Mouse (Mus musculus) hindbrain, embryonic 10.5 days (tissue): ENCODE results near the gene Sec24a. TPM values are rescaled to one million over a fixed set of nuclear protein-coding genes. Genes with fewer than 3 reads are reported as not detected.
A peak's percentile ranks its signal among the peaks of the same experiment; 100 is the strongest.

Experiments used
- DNase-seq: peaks from one replicate; pipeline ENCODE4 v3.0.0-alpha.2; 2017; ENCODE audit warnings: low spot score
- H3K27ac ChIP-seq: fragments of 300-500 bp; sonication (generic); 2 replicates; pipeline ENCODE4 v1.5.1; 2016; ENCODE audit warnings: mild to moderate bottlenecking, moderate library complexity
- H3K27me3 ChIP-seq: fragments of 300-500 bp; sonication (generic); 2 replicates; pipeline ENCODE4 v1.6.1; 2016; ENCODE audit warnings: mild to moderate bottlenecking; ENCODE audit not compliant: poor library complexity, insufficient read depth, severe bottlenecking
- H3K36me3 ChIP-seq: fragments of 300-500 bp; sonication (generic); 2 replicates; pipeline ENCODE4 v1.6.1; 2016; ENCODE audit warnings: mild to moderate bottlenecking, moderate library complexity
- H3K4me1 ChIP-seq: fragments of 300-500 bp; sonication (generic); replicated peaks from 2 replicates; pipeline ENCODE4 v1.6.1; 2016; ENCODE audit warnings: mild to moderate bottlenecking
- H3K4me3 ChIP-seq: fragments of 300-500 bp; sonication (generic); 2 replicates; pipeline ENCODE4 v1.5.1; 2016; ENCODE audit warnings: mild to moderate bottlenecking, moderate library complexity
- H3K9me3 ChIP-seq: fragments of 300-500 bp; sonication (generic); 2 replicates; pipeline ENCODE4 v1.6.1; 2016; ENCODE audit warnings: mild to moderate bottlenecking, moderate library complexity
- WGBS: fragments of 180-500 bp; shearing (Covaris S2); methylation state at CpG from one replicate; pipeline ENCODE4 v1.1.7; 2016; 5-methylcytosine and 5-hydroxymethylcytosine counted together
- polyA plus RNA-seq: library from polyadenylated mRNA; unstranded; fragments of >200 nt; fragmentation: Nextera tagmentation; extraction: Ambion mirVana; gene quantifications from 2 replicates; pipeline ENCODE4 v1.2.1, GENCODE M21; 2016

Sec24a gene
- polyA plus RNA-seq, 1 experiment from 2014 or later = 12.5 TPM

GRCm38 (mm10) chr11:51649111-51649888 is 114.1 kb downstream of the Sec24a start:
- peak overlapping the region; percentile 87 for H3K27ac ChIP-seq
- peaks cover 57% of the 10 kb centered on the region for H3K4me1 ChIP-seq
- no peak for DNase-seq
- H3K9me3 ChIP-seq = 0 out of 2 replicates have a peak, but pooled peaks cover 2% of the 10 kb centered on the region
- peaks cover 19% of the 10 kb centered on the region for H3K36me3 ChIP-seq
- 15% methylated on average over 11 of the region's 11 CpGs for WGBS
- peaks cover 33% of the 10 kb centered on the region for H3K27me3 ChIP-seq
- H3K4me3 ChIP-seq = peak overlapping the region; percentile 66

GRCm38 (mm10) chr11:51648566-51648965 is 114.9 kb downstream of the Sec24a start:
- peak overlapping the region; percentile 66 for H3K4me3 ChIP-seq
- peak; percentile 87 for DNase-seq

GRCm38 (mm10) chr11:51646751-51647667 is 116.4 kb downstream of the Sec24a start:
- H3K4me3 ChIP-seq = no peak overlapping the region
- WGBS = 77% methylated on average over 15 of the region's 15 CpGs
- H3K27ac ChIP-seq = peak overlapping the region; percentile 78
- peaks cover 70% of the 10 kb centered on the region for H3K4me1 ChIP-seq
- DNase-seq = no peak
- peaks cover 39% of the 10 kb centered on the region for H3K36me3 ChIP-seq
- 0 out of 2 replicates have a peak, but pooled peaks cover 2% of the 10 kb centered on the region for H3K9me3 ChIP-seq
- peaks cover 36% of the 10 kb centered on the region for H3K27me3 ChIP-seq

More at GRCm38 (mm10) chr11:51648566-51648965, 114.9 kb downstream of the Sec24a start:
- Histone ChIP-seq H3K36me3 (peaks cover 26% of the 10 kb centered on the region), H3K27me3 (peaks cover 39% of the 10 kb centered on the region), H3K9me3 (0 out of 2 replicates have a peak, but pooled peaks cover 2% of the 10 kb centered on the region), H3K4me1 (peaks cover 65% of the 10 kb centered on the region), H3K27ac (peak overlapping the region; percentile 87)
- WGBS = 11% methylated on average over 3 of the region's 3 CpGs

GRCm38 (mm10) chr11:51646245-51646644 is 117.2 kb downstream of the Sec24a start:
- no peak for DNase-seq
- Histone ChIP-seq H3K4me3 (no peak overlapping the region), H3K9me3 (no peaks in the 10 kb centered on the region), H3K4me1 (peaks cover 69% of the 10 kb centered on the region), H3K27me3 (peaks cover 29% of the 10 kb centered on the region), H3K36me3 (peaks cover 39% of the 10 kb centered on the region), H3K27ac (peak overlapping the region; percentile 78)
- 87% methylated on average over 7 of the region's 7 CpGs for WGBS

- Histone ChIP-seq H3K27me3 (peaks cover 19% of the 10 kb centered on the region), H3K9me3 (no peaks in the 10 kb centered on the region), H3K36me3 (peaks cover 39% of the 10 kb centered on the region), H3K4me3 (no peak overlapping the region), H3K27ac (0 out of 2 replicates have a peak overlapping the region, but pooled peaks have one; percentile 31), H3K4me1 (peaks cover 59% of the 10 kb centered on the region)
- DNase-seq = no peak
- WGBS = 89% methylated on average over 13 of the region's 13 CpGs
Measured at GRCm38 (mm10) chr11:51645293-51645692, 118.1 kb downstream of the Sec24a start.

GRCm38 (mm10) chr11:51644217-51644616 is 119.2 kb downstream of the Sec24a start:
- Histone ChIP-seq H3K9me3 (no peaks in the 10 kb centered on the region), H3K4me3 (no peak overlapping the region), H3K36me3 (peaks cover 39% of the 10 kb centered on the region), H3K27me3 (peaks cover 10% of the 10 kb centered on the region), H3K27ac (no peak overlapping the region), H3K4me1 (peaks cover 49% of the 10 kb centered on the region)
- no peak for DNase-seq
- 65% methylated on average over 16 of the region's 16 CpGs for WGBS

GRCm38 (mm10) chr11:51643761-51644160 is 119.7 kb downstream of the Sec24a start:
- peaks cover 10% of the 10 kb centered on the region for H3K27me3 ChIP-seq
- H3K4me3 ChIP-seq = no peak overlapping the region
- no peak for DNase-seq
- H3K9me3 ChIP-seq = no peaks in the 10 kb centered on the region
- H3K4me1 ChIP-seq = peaks cover 44% of the 10 kb centered on the region
- peaks cover 39% of the 10 kb centered on the region for H3K36me3 ChIP-seq
- H3K27ac ChIP-seq = no peak overlapping the region
- 44% methylated on average over 15 of the region's 15 CpGs for WGBS

GRCm38 (mm10) chr11:51643202-51643601 is 120.2 kb downstream of the Sec24a start:
- no peak overlapping the region for H3K27ac ChIP-seq
- H3K27me3 ChIP-seq = peaks cover 10% of the 10 kb centered on the region
- no peak overlapping the region for H3K4me3 ChIP-seq
- H3K9me3 ChIP-seq = no peaks in the 10 kb centered on the region
- H3K36me3 ChIP-seq = peaks cover 39% of the 10 kb centered on the region
- H3K4me1 ChIP-seq = peaks cover 40% of the 10 kb centered on the region
- no peak for DNase-seq
- 76% methylated on average over 9 of the region's 9 CpGs for WGBS

Other genes starting within 250 kb of the Sec24a start
- gene Phykpl, start 178.9 kb downstream of the Sec24a start, polyA plus RNA-seq = 13.5 and 14.6 TPM in 2 replicates
- gene Hnrnpab, start 156.8 kb downstream of the Sec24a start, polyA plus RNA-seq = 607 and 630 TPM in 2 replicates
- 209 and 250 TPM in 2 replicates for gene Nhp2, start 143.9 kb downstream of the Sec24a start, polyA plus RNA-seq
- gene Rmnd5b, start 127.7 kb downstream of the Sec24a start, polyA plus RNA-seq = 38.9 and 45.6 TPM in 2 replicates
- gene N4bp3, start 112.8 kb downstream of the Sec24a start, polyA plus RNA-seq = 18.3 and 19.5 TPM in 2 replicates
- 0.82 and 1.3 TPM in 2 replicates for gene D930048N14Rik, start 112.7 kb downstream of the Sec24a start, polyA plus RNA-seq
- gene 0610009B22Rik, start 74.8 kb downstream of the Sec24a start, polyA plus RNA-seq = 84.3 and 91.5 TPM in 2 replicates
- 117 and 135 TPM in 2 replicates for gene Sar1b, start 53 bp upstream of the Sec24a start, polyA plus RNA-seq
- gene Jade2, start 94.0 kb upstream of the Sec24a start, polyA plus RNA-seq = 0.35 and 0.39 TPM in 2 replicates
- 133 and 134 TPM in 2 replicates for gene Cdkn2aipnl, start 204.0 kb upstream of the Sec24a start, polyA plus RNA-seq
- gene Ube2b, start 237.1 kb upstream of the Sec24a start, polyA plus RNA-seq = 205 and 207 TPM in 2 replicates
- 8.3 and 11.7 TPM in 2 replicates for gene Cdkl3, start 240.6 kb upstream of the Sec24a start, polyA plus RNA-seq